In the genomic region with DNA sequence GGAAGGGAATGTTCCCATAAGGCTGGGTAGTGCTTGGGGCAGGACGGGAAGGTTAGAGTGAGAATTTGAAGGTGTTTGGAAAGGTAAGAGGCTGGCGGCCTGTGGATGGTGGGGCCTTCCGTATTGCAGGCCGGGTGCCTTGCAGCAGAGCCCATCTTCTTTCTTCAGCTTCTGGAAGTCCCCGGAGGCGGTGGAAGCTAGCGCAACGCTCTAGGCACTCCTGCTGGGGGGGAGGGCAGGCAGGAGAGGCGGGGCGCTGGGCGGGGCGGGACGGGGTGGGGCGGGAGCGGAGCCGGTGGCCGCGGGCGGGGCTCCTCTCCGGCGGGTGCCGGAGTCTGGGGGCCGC, we compare ENCODE assay signal across 8 mouse cellular contexts. TPM values are rescaled to one million over a fixed set of nuclear protein-coding genes. Genes with fewer than 3 reads are reported as not detected.
DNase-seq lines count a peak whose midpoint lies in the region; ATAC-seq lines count a peak whose summit lies in the region.

No protein-coding gene starts in this region.

- no peak overlapping the region for H3K9ac ChIP-seq in lung, embryonic 15.5 days
- no peak overlapping the region for H3K9ac ChIP-seq in embryonic facial prominence, embryonic 15.5 days
- H3K9ac ChIP-seq in midbrain, embryonic 16.5 days (ENCODE audit: low read depth, low read length) = peak overlapping the region; percentile 89

- peak; percentile 50; the same call in 1 of the 2 replicates for ATAC-seq in lung, embryonic 15.5 days (ENCODE audit: borderline replicate concordance, extremely low read depth, low FRiP score, low TSS enrichment)
- ATAC-seq in embryonic facial prominence, embryonic 15.5 days (ENCODE audit: insufficient number of reproducible peaks, low FRiP score, low TSS enrichment, low read depth) = peak; percentile 37; the same call in 1 of the 2 replicates
- ATAC-seq in midbrain, embryonic 16.5 days = peak; percentile 64

- H3K4me3 ChIP-seq in lung, embryonic 15.5 days = peak overlapping the region; percentile 30
- peak overlapping the region; percentile 38 for H3K4me3 ChIP-seq in embryonic facial prominence, embryonic 15.5 days (replicated peaks)
- peak overlapping the region; percentile 67 for H3K4me3 ChIP-seq in midbrain, embryonic 16.5 days (ENCODE audit: low read depth, low read length)

- H3K36me3 ChIP-seq in lung, embryonic 15.5 days = no peaks in the 10 kb centered on the region
- no peaks in the 10 kb centered on the region for H3K36me3 ChIP-seq in embryonic facial prominence, embryonic 15.5 days
- no peaks in the 10 kb centered on the region for H3K36me3 ChIP-seq in midbrain, embryonic 16.5 days (ENCODE audit: control insufficient read depth, insufficient read depth, low read length)

- no peak overlapping the region for H3K27ac ChIP-seq in lung, embryonic 15.5 days
- H3K27ac ChIP-seq in embryonic facial prominence, embryonic 15.5 days (replicated peaks) = no peak overlapping the region
- H3K27ac ChIP-seq in midbrain, embryonic 16.5 days (ENCODE audit: low read length) = peak overlapping the region; percentile 90

- peaks cover 18% of the 10 kb centered on the region for H3K27me3 ChIP-seq in lung, embryonic 15.5 days
- peaks cover 14% of the 10 kb centered on the region for H3K27me3 ChIP-seq in embryonic facial prominence, embryonic 15.5 days
- H3K27me3 ChIP-seq in midbrain, embryonic 16.5 days (ENCODE audit: control insufficient read depth, insufficient read depth, low read depth, low read length) = no peaks in the 10 kb centered on the region

- 0% methylated on average over 8 of the region's 23 CpGs for WGBS in lung, embryonic 15.5 days
- 2% methylated on average over 18 of the region's 23 CpGs for WGBS in embryonic facial prominence, embryonic 15.5 days
- WGBS in midbrain, embryonic 16.5 days = under 1% methylated on average over 14 of the region's 23 CpGs

- intact Hi-C loops in gastrocnemius, postnatal 36 days (cut with DNase I) = no loop called here

- H3K9me3 ChIP-seq in lung, embryonic 15.5 days = no peaks in the 10 kb centered on the region
- H3K9me3 ChIP-seq in embryonic facial prominence, embryonic 15.5 days (replicated peaks) = no peaks in the 10 kb centered on the region
- no peaks in the 10 kb centered on the region for H3K9me3 ChIP-seq in midbrain, embryonic 16.5 days (replicated peaks; ENCODE audit: control insufficient read depth, low read length, poor library complexity, severe bottlenecking)

- peaks cover 6% of the 10 kb centered on the region; the same call in 1 of the 2 replicates for H3K4me1 ChIP-seq in lung, embryonic 15.5 days
- peaks cover 9% of the 10 kb centered on the region for H3K4me1 ChIP-seq in embryonic facial prominence, embryonic 15.5 days
- peaks cover 29% of the 10 kb centered on the region for H3K4me1 ChIP-seq in midbrain, embryonic 16.5 days (ENCODE audit: control insufficient read depth, insufficient read depth, low read length)

- H3K4me2 ChIP-seq in lung, embryonic 15.5 days = peak overlapping the region; percentile 57
- peak overlapping the region; percentile 58 for H3K4me2 ChIP-seq in embryonic facial prominence, embryonic 15.5 days (replicated peaks)
- peak overlapping the region; percentile 78 for H3K4me2 ChIP-seq in midbrain, embryonic 16.5 days (ENCODE audit: low read length)

- no peak for DNase-seq in lung, postnatal 10 days
- DNase-seq in layer of hippocampus, adult 9-11 months = peak; percentile 47
- DNase-seq in urinary bladder, postnatal 4 days (ENCODE audit: low spot score in 2 of 2) = no peak
- DNase-seq in gastrocnemius, postnatal 36 days = no peak
- DNase-seq in B cell, adult 2 months = no peak

RNA-seq across cellular contexts. Expression of a gene that starts 8.0 kb away (rescaled TPM):
- polyA plus RNA-seq in lung, embryonic 15.5 days (2015; fragmentation: Nextera tagmentation; extraction: Ambion mirVana) = 0.09 and 0.10 TPM in 2 replicates
- 6.7 and 7.7 TPM in 2 replicates for polyA plus RNA-seq in embryonic facial prominence, embryonic 15.5 days (2015; fragmentation: Nextera tagmentation; extraction: Ambion mirVana)
- 61.4 and 72.2 TPM in 2 replicates for polyA plus RNA-seq in midbrain, embryonic 16.5 days (2015; fragmentation: Nextera tagmentation; extraction: Ambion mirVana)
- total RNA-seq in gastrocnemius, postnatal 36 days (2021) = 1 to 10 TPM; 2.0 to 3.2 TPM

RNA-seq across cellular contexts. Expression of a gene that starts 53.4 kb away (rescaled TPM):
- polyA plus RNA-seq in lung, embryonic 15.5 days (2015; fragmentation: Nextera tagmentation; extraction: Ambion mirVana) = 0.95 and 1.1 TPM in 2 replicates
- 6.3 and 8.7 TPM in 2 replicates for polyA plus RNA-seq in embryonic facial prominence, embryonic 15.5 days (2015; fragmentation: Nextera tagmentation; extraction: Ambion mirVana)
- 1.4 and 2.1 TPM in 2 replicates for polyA plus RNA-seq in midbrain, embryonic 16.5 days (2015; fragmentation: Nextera tagmentation; extraction: Ambion mirVana)
- total RNA-seq in gastrocnemius, postnatal 36 days (2021) = 1 to 10 TPM; 1.9 to 6.3 TPM
